Mouse (Mus musculus) ZHBTc4 (cell line): ENCODE measurements at regions not wholly inside any gene's neighbourhood (a gene's known extent, or its start where the extent isn't known, plus 50 kb on each side); places are given as distances from the start of the nearest gene placed in this dataset.
"Not testable (repeated sequence)": the region's sequence is repeated elsewhere in the genome, so short reads cannot be mapped to it uniquely, and the experiment has no call there.

Source experiments
- DNase-seq: peaks from one replicate; pipeline ENCODE4 v3.0.0-alpha.2; 2011; ENCODE audit warnings: low read depth, low spot score

GRCm38 (mm10) chr8:113916649-113917048 lies 68.1 kb upstream of the Adamts18 start:
- no peak for DNase-seq

GRCm38 (mm10) chr8:113917197-113917596 lies 68.7 kb upstream of the Adamts18 start:
- no peak for DNase-seq

GRCm38 (mm10) chr8:113920306-113920705 lies 71.8 kb upstream of the Adamts18 start:
- no peak for DNase-seq

- DNase-seq: no peak
Observed at GRCm38 (mm10) chr8:113923381-113923780, 74.8 kb upstream of the Adamts18 start.

GRCm38 (mm10) chr8:113953721-113954120 lies 105.2 kb upstream of the Adamts18 start:
- DNase-seq: no peak

- no peak for DNase-seq
Observed at GRCm38 (mm10) chr8:113956439-113957043, 108.0 kb upstream of the Adamts18 start.

GRCm38 (mm10) chr8:113957821-113958220 lies 109.3 kb upstream of the Adamts18 start:
- no peak for DNase-seq

- no peak for DNase-seq
Observed at GRCm38 (mm10) chr8:113975810-113976209, 127.3 kb upstream of the Adamts18 start.

- no peak for DNase-seq
Observed at GRCm38 (mm10) chr8:113976626-113977025, 128.1 kb upstream of the Adamts18 start.

- DNase-seq: no peak
Observed at GRCm38 (mm10) chr8:113977072-113977471, 128.5 kb upstream of the Adamts18 start.

- no peak for DNase-seq
Observed at GRCm38 (mm10) chr8:113978946-113979345, 130.4 kb upstream of the Adamts18 start.

GRCm38 (mm10) chr8:113979837-113980236 lies 131.3 kb upstream of the Adamts18 start:
- DNase-seq: peak; percentile 50

- no peak for DNase-seq
Observed at GRCm38 (mm10) chr8:113981339-113981738, 132.8 kb upstream of the Adamts18 start.

GRCm38 (mm10) chr8:113984845-113985244 lies 136.3 kb upstream of the Adamts18 start:
- DNase-seq: peak; percentile 65

GRCm38 (mm10) chr8:113985471-113985870 lies 136.9 kb upstream of the Adamts18 start:
- peak; percentile 7 for DNase-seq

GRCm38 (mm10) chr8:113985948-113986347 lies 137.4 kb upstream of the Adamts18 start:
- no peak for DNase-seq

- no peak for DNase-seq
Observed at GRCm38 (mm10) chr8:113990718-113991117, 142.2 kb upstream of the Adamts18 start.

GRCm38 (mm10) chr8:113998881-113999280 lies 134.5 kb upstream of the Nudt7 start:
- no peak for DNase-seq

GRCm38 (mm10) chr8:114001674-114002073 lies 131.7 kb upstream of the Nudt7 start:
- DNase-seq: no peak

- DNase-seq: no peak
Observed at GRCm38 (mm10) chr8:114004436-114004835, 128.9 kb upstream of the Nudt7 start.

GRCm38 (mm10) chr8:114006587-114006986 lies 126.8 kb upstream of the Nudt7 start:
- no peak for DNase-seq

GRCm38 (mm10) chr8:114007103-114007502 lies 126.3 kb upstream of the Nudt7 start:
- DNase-seq: no peak

GRCm38 (mm10) chr8:114018364-114018763 lies 115.0 kb upstream of the Nudt7 start:
- no peak for DNase-seq

- not testable (repeated sequence) for DNase-seq
Observed at GRCm38 (mm10) chr8:114030141-114030540, 103.2 kb upstream of the Nudt7 start.
